Mouse (Mus musculus) liver, embryonic 14.5 days (tissue): ENCODE data around the gene Vmn1r3.
"Not testable (repeated sequence)": the region's sequence is repeated elsewhere in the genome, so short reads cannot be mapped to it uniquely, and the experiment has no call there.

Experiments used
- CTCF ChIP-seq: IDR thresholded peaks from 2 replicates; pipeline ENCODE4 v1.5.1; 2016; ENCODE audit warnings: antibody characterized with exemption, low read depth, control low read depth
- EP300 ChIP-seq: IDR thresholded peaks from 2 replicates; pipeline ENCODE4 v1.6.1; 2016; ENCODE audit warnings: antibody characterized with exemption, low read depth

DNA sequence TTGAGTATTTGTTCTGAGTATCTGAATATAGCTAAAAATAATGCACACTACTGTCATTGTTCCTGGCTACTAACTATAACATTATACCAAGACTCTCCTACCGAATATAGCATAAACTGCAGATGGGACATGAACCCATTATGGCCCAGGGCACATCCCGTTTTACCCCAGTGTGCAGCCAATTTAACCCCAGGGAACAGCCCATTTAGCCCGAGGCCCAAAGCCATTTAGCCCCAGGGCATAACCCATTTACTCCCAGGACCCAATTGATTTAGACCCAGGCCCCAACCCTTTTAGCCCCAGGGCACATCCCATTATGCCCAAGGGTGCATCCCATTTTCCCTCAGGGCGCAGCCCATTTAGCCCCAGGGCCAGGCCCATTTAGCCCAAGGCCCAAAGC lies 10.6 kb downstream of the Vmn1r3 start:
- not testable (repeated sequence) for TF ChIP-seq CTCF, EP300
